Comparison of ENCODE assay signal across 24 mouse cellular contexts in the genomic region with DNA sequence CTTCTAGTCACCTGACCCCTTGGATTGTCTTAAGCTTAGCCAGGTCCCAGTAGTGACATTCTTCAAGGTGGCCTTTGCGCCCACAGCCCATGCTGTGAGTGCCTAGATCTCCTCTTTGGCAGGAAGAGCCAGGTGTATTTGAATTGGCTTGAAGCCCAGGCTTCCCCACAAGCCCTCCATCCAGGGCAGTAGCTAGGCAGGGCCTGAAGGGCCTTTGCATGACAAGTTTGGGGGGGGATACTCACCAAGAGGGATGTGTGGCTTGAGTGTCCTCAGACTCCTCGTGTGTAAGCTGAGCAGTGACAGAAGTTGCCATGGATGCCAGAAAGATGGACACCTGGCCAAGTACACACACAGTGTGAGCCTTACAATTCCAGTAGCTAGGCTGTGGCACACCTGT.
"Had no signal": no experiment of that assay in that cellular context is flagged by ENCODE, and none has a peak within 500 bp of the region (broad histone marks: within the 10 kb centered on the region; RNA-seq: fewer than 3 reads in every experiment).

No protein-coding gene starts in this region.

- ATAC-seq: forebrain, postnatal 0 days; hindbrain, postnatal 0 days; intestine, embryonic 16.5 days had no signal

- H3K4me3 ChIP-seq: heart, adult 2 months; heart, embryonic 13.5 days; heart, embryonic 15.5 days; hindbrain, embryonic 13.5 days; hindbrain, embryonic 15.5 days; kidney, embryonic 15.5 days had no signal

- H3K9ac ChIP-seq: forebrain, postnatal 0 days; heart, embryonic 13.5 days; heart, embryonic 15.5 days; hindbrain, embryonic 13.5 days; hindbrain, embryonic 15.5 days; kidney, embryonic 15.5 days had no signal

- H3K4me2 ChIP-seq: heart, embryonic 11.5 days; heart, embryonic 13.5 days; heart, embryonic 15.5 days; hindbrain, embryonic 13.5 days; hindbrain, embryonic 15.5 days; kidney, embryonic 15.5 days had no signal

- H3K27ac ChIP-seq: heart, adult 2 months; heart, embryonic 13.5 days; heart, embryonic 15.5 days; hindbrain, embryonic 13.5 days; hindbrain, embryonic 15.5 days; hindbrain, postnatal 0 days; kidney, embryonic 15.5 days; kidney, postnatal 0 days had no signal

- H3K9me3 ChIP-seq: heart, embryonic 13.5 days; heart, embryonic 15.5 days; hindbrain, embryonic 13.5 days; hindbrain, embryonic 15.5 days; kidney, embryonic 15.5 days had no signal

- DNase-seq: forebrain, postnatal 0 days; gastrocnemius, postnatal 14 days; gastrocnemius, postnatal 36 days; heart, adult 11 months; heart, adult 2 months; heart, postnatal 14 days; heart, postnatal 36 days; kidney, adult 11 months; kidney, adult 2 months; kidney, adult 9 months; kidney, postnatal 14 days; kidney, postnatal 36 days; layer of hippocampus, adult 9-11 months; layer of hippocampus, postnatal 36 days; left cerebral cortex, postnatal 4 days had no signal

- H3K27me3 ChIP-seq: heart, embryonic 15.5 days; hindbrain, embryonic 13.5 days; hindbrain, embryonic 15.5 days; kidney, embryonic 15.5 days had no signal

- H3K4me1 ChIP-seq: hindbrain, embryonic 13.5 days; hindbrain, embryonic 15.5 days had no signal

- H3K36me3 ChIP-seq: heart, embryonic 13.5 days; heart, embryonic 15.5 days; hindbrain, embryonic 13.5 days; hindbrain, embryonic 15.5 days; kidney, embryonic 15.5 days had no signal
